Mouse (Mus musculus) ES-Bruce4 (cell line): Measurements from ENCODE around the gene Zfp65.
"Not testable (repeated sequence)": the region's sequence is repeated elsewhere in the genome, so short reads cannot be mapped to it uniquely, and the experiment has no call there.

Experiments used
- CTCF ChIP-seq: IDR thresholded peaks from one replicate; pipeline ENCODE4 v1.8.1; 2011; ENCODE audit warnings: low read depth, low read length
- POLR2A ChIP-seq: IDR thresholded peaks from one replicate; pipeline ENCODE4 v1.8.1; 2011; ENCODE audit warnings: low read length; ENCODE audit not compliant: insufficient read depth

GRCm38 (mm10) chr13:67683841-67684240, 45.1 kb downstream of the Zfp65 start:
- TF ChIP-seq POLR2A, CTCF: not testable (repeated sequence)
